Mouse (Mus musculus) G1E (cell line): ENCODE results near the gene Cenpn.

Source experiments
- CTCF ChIP-seq: IDR thresholded peaks from 2 replicates; pipeline ENCODE4 v1.5.1; 2012; ENCODE audit warnings: low read depth, low read length, inconsistent platforms, mixed read lengths
- GATA1 ChIP-seq: IDR thresholded peaks from 2 replicates; pipeline ENCODE4 v1.6.1; 2012; ENCODE audit warnings: borderline replicate concordance, low read length, inconsistent platforms, mixed read lengths

DNA sequence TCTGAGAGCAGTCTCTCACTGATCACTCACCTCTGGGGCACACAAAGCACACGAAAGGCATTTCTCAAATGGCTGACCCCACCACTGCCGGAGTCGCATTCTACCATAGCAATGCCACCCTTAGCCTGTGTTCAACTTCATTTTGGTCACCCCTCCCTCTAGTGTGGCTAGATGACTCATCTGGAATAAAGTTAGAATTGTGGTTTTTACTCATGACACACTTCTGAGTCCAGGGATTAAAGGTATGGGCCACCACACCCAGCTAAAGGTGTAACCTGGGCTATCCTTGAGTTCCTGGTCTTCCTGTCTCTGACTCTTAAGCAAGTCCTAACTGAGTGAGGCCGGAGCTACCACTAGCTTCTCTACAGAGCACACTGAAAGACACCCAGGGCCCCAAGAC lies 15.7 kb upstream of the Cenpn start:
- no peak for TF ChIP-seq CTCF
- no peak for TF ChIP-seq GATA1
